Mouse (Mus musculus) frontal cortex, postnatal 25 days (tissue): Measurements from ENCODE around the gene Gm21190.
"Not testable (repeated sequence)": the region's sequence is repeated elsewhere in the genome, so short reads cannot be mapped to it uniquely, and the experiment has no call there.

Source experiments
- DNase-seq, 2 experiments: peaks; one replicate each; pipeline ENCODE4 v3.0.0; 2022; ENCODE audit warnings: low spot score in 2 of 2

Gm21190 gene

DNA sequence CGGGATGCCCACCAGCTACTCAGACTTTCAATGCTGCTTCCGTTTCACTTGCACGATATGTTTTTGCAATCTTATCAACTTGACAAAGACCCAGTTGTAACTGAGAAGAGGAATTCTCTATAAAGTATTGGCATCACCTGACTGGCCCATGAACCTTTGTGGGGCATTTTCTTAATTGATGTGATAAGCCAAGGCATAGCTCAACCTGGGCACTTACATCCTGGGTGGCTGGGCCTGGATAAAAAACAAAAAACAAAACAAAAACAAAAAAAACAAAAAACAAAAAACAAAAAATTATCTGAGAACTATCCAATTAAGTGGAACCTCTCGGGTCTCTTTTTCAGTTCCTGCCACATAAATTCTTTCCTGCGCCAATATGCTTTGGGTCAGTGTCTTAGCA lies 40.3 kb downstream of the Gm21190 start:
- DNase-seq, result no peak

DNA sequence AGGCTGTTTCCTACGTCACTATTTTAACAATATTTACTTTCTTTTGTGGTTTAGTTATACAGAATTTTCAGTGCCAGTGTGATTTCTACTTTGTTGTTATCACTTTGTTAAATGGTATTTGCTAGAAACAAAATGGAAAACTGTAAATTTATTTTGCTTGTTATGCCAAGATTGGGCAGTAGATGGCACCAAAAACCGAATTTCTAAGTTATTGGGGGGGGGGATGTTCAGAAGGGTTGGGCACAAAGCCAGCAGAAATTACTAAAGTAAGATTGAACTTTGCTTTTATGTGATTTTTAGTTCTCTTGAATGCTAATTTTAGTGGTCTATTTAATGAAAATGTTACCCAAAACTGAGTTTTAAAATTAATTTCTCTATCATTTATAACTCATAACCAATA lies 44.4 kb downstream of the Gm21190 start:
- DNase-seq, result not testable (repeated sequence)

DNA sequence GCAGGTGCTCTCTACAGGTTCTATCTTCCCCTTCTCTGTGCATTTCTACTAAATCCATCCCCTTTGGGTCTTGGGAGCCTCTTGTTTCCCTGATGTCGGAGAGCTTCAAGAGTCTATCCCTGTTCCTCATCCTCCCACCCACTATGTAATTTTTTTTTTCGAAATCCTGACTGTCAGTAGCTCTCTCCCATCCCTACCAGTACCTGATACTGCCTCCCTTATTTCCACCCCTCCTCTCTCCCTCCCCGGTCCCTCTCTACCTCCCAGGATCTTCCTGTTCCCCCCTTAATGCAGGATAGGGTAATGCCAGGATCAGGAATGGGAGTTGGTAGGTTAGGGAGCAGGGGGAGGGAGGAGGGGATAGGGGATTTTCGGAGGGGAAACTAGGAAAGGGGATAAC lies 45.4 kb downstream of the Gm21190 start:
- not testable (repeated sequence) for DNase-seq

DNA sequence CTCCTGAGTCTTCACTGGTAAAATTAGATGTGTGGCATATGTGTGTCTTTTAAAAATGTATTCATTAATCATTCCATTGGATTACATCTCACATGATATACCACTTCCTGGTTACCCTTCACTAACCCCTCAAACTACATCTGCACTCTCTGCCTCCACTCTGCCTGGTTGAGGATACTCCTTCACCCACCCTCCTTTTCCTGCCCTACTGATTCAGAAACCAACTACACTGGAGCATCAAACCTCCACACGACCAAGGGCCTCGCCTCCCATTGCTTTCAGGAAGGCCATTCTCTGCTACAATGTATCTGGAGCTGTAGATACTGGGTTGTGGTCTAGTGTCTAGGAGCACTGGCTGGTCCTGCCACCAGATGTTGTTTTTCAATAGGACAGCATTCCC lies 46.2 kb downstream of the Gm21190 start:
- DNase-seq, result not testable (repeated sequence)

DNA sequence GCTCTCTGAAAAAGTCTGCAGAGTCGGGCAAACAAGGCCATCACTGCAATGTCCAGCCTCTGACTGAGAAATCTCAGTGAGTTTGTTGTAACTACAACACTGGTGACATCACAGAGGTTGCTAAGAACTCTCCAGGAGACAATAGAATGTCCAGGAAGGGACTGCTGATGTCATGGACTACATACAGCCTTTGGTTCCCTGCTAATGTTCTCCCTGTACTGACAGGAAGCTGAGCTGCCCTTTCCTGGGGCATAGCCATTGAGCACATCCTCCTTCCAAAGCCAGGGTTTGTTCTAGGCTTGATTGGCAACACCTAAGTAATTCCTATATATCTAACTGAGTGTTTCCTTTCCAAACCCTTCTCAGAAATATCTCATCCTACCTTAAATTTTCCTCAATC lies 52.6 kb downstream of the Gm21190 start, which contains the start of gene Gm21149:
Gm21149 (minus strand) TSS at position 101 of the 400 bp plus-strand sequence.
- not testable (repeated sequence) for DNase-seq
